Mouse (Mus musculus): Measurements from ENCODE around the gene Man2a1.

- no peak for TF ChIP-seq CTCF (IDR thresholded peaks at IDR 0.05; ENCODE audit: borderline replicate concordance, control insufficient read depth, extremely low read depth, insufficient read depth, low read length, poor library complexity)
- no peak for TF ChIP-seq POLR2A (IDR thresholded peaks at IDR 0.05; ENCODE audit: control insufficient read depth, extremely low read depth, insufficient read depth, low read length, poor library complexity)
These were observed 177.8 kb downstream of the Man2a1 start for GRCm38 (mm10) chr17:64778300-64778699.
